Mouse (Mus musculus) midbrain, embryonic 13.5 days (tissue): Measurements from ENCODE around the gene Whrn. TPM values are rescaled to one million over a fixed set of nuclear protein-coding genes. Genes with fewer than 3 reads are reported as not detected.

Source experiments
- ATAC-seq: fragments of 200-750 bp; cut with Nextera tagmentation; 2 replicates; pipeline ENCODE4 v1.8.0; 2017; ENCODE audit warnings: mild to moderate bottlenecking, moderate TSS enrichment, moderate library complexity
- H3K27ac ChIP-seq: fragments of 300-500 bp; sonication (generic); 2 replicates; pipeline ENCODE4 v1.5.1; 2015; ENCODE audit warnings: inconsistent platforms, mild to moderate bottlenecking, moderate library complexity
- H3K27me3 ChIP-seq: fragments of 300-500 bp; sonication (generic); 2 replicates; pipeline ENCODE4 v1.6.1; 2015; ENCODE audit warnings: mild to moderate bottlenecking, inconsistent platforms
- H3K36me3 ChIP-seq: fragments of 300-500 bp; sonication (generic); 2 replicates; pipeline ENCODE4 v1.6.1; 2015; ENCODE audit warnings: mild to moderate bottlenecking, inconsistent platforms
- H3K4me1 ChIP-seq: fragments of 300-500 bp; sonication (generic); replicated peaks from 2 replicates; pipeline ENCODE4 v1.6.1; 2015; ENCODE audit warnings: inconsistent platforms
- H3K4me2 ChIP-seq: fragments of 300-500 bp; sonication (generic); replicated peaks from 2 replicates; pipeline ENCODE4 v1.6.1; 2015; ENCODE audit warnings: moderate library complexity, mild to moderate bottlenecking, inconsistent platforms
- H3K4me3 ChIP-seq: fragments of 300-500 bp; sonication (generic); replicated peaks from 2 replicates; pipeline ENCODE4 v1.5.1; 2015; ENCODE audit warnings: mild to moderate bottlenecking, inconsistent platforms
- H3K9ac ChIP-seq: fragments of 300-500 bp; sonication (generic); replicated peaks from 2 replicates; pipeline ENCODE4 v1.6.1; 2015; ENCODE audit warnings: mild to moderate bottlenecking, inconsistent platforms
- H3K9me3 ChIP-seq: fragments of 300-500 bp; sonication (generic); 2 replicates; pipeline ENCODE4 v1.6.1; 2016; ENCODE audit warnings: mild to moderate bottlenecking, inconsistent platforms
- WGBS: fragments of 180-500 bp; shearing (Covaris S2); methylation state at CpG from one replicate; pipeline ENCODE4 v1.1.7; 2015; 5-methylcytosine and 5-hydroxymethylcytosine counted together
- polyA plus RNA-seq: library from polyadenylated mRNA; unstranded; fragments of >200 nt; fragmentation: Nextera tagmentation; extraction: Ambion mirVana; gene quantifications from 2 replicates; pipeline ENCODE4 v1.2.1, GENCODE M21; 2015

Whrn gene
- polyA plus RNA-seq, 1 experiment from 2014 or later, result 10.3 TPM

- H3K27me3 ChIP-seq, result no peaks in the 10 kb centered on the region
- H3K4me1 ChIP-seq, result peaks cover 11% of the 10 kb centered on the region
- WGBS, result 90% methylated on average over 5 of the region's 5 CpGs
- H3K4me2 ChIP-seq, result no peak overlapping the region
- H3K9ac ChIP-seq, result no peak overlapping the region
- H3K27ac ChIP-seq, result no peak overlapping the region
- H3K9me3 ChIP-seq, result no peaks in the 10 kb centered on the region
- peaks cover 8% of the 10 kb centered on the region for H3K36me3 ChIP-seq
- no peak overlapping the region for H3K4me3 ChIP-seq
- ATAC-seq, result 0 out of 2 replicates have a peak, but pooled peaks have one; percentile 12
Observed at GRCm38 (mm10) chr4:63437968-63438367, 57.8 kb downstream of the Whrn start.

- H3K27ac ChIP-seq, result 0 out of 2 replicates have a peak overlapping the region, but pooled peaks have one; percentile 7
- ATAC-seq, result 0 out of 2 replicates have a peak, but pooled peaks have one; percentile 8
Observed at GRCm38 (mm10) chr4:63437119-63437815, 58.5 kb downstream of the Whrn start.

GRCm38 (mm10) chr4:63435402-63435801 is 60.4 kb downstream of the Whrn start:
- Histone ChIP-seq H3K9me3 (no peaks in the 10 kb centered on the region), H3K9ac (no peak overlapping the region), H3K27me3 (no peaks in the 10 kb centered on the region), H3K4me3 (no peak overlapping the region), H3K27ac (no peak overlapping the region), H3K4me1 (peaks cover 11% of the 10 kb centered on the region), H3K36me3 (peaks cover 15% of the 10 kb centered on the region), H3K4me2 (no peak overlapping the region)
- no peak for ATAC-seq
- WGBS, result 79% methylated on average over 9 of the region's 9 CpGs

More at GRCm38 (mm10) chr4:63437119-63437815, 58.5 kb downstream of the Whrn start:
- H3K4me3 ChIP-seq, result no peak overlapping the region
- 74% methylated on average over 16 of the region's 16 CpGs for WGBS
- H3K4me1 ChIP-seq, result peaks cover 11% of the 10 kb centered on the region
- H3K9me3 ChIP-seq, result no peaks in the 10 kb centered on the region
- H3K9ac ChIP-seq, result no peak overlapping the region
- H3K36me3 ChIP-seq, result peaks cover 8% of the 10 kb centered on the region
- H3K27me3 ChIP-seq, result no peaks in the 10 kb centered on the region
- no peak overlapping the region for H3K4me2 ChIP-seq

- no peak overlapping the region for H3K4me3 ChIP-seq
- 83% methylated on average over 5 of the region's 5 CpGs for WGBS
- no peaks in the 10 kb centered on the region for H3K27me3 ChIP-seq
- H3K9ac ChIP-seq, result no peak overlapping the region
- H3K9me3 ChIP-seq, result no peaks in the 10 kb centered on the region
- peaks cover 15% of the 10 kb centered on the region for H3K36me3 ChIP-seq
- peaks cover 15% of the 10 kb centered on the region for H3K4me1 ChIP-seq
- no peak overlapping the region for H3K4me2 ChIP-seq
- ATAC-seq, result no peak
- H3K27ac ChIP-seq, result no peak overlapping the region
Observed at GRCm38 (mm10) chr4:63431098-63431497, 64.7 kb downstream of the Whrn start.

- Histone ChIP-seq H3K4me3 (no peak overlapping the region), H3K4me1 (peaks cover 22% of the 10 kb centered on the region), H3K36me3 (peaks cover 15% of the 10 kb centered on the region), H3K27ac (no peak overlapping the region), H3K9me3 (no peaks in the 10 kb centered on the region), H3K4me2 (no peak overlapping the region), H3K27me3 (no peaks in the 10 kb centered on the region), H3K9ac (no peak overlapping the region)
- no peak for ATAC-seq
- 57% methylated on average over 3 of the region's 3 CpGs for WGBS
Observed at GRCm38 (mm10) chr4:63430357-63430756, 65.4 kb downstream of the Whrn start.

GRCm38 (mm10) chr4:63426308-63426707 is 69.5 kb downstream of the Whrn start:
- Histone ChIP-seq H3K4me1 (peaks cover 23% of the 10 kb centered on the region), H3K36me3 (no peaks in the 10 kb centered on the region)
- ATAC-seq, result no peak

GRCm38 (mm10) chr4:63423811-63424210 is 72.0 kb downstream of the Whrn start:
- H3K36me3 ChIP-seq, result no peaks in the 10 kb centered on the region
- H3K4me2 ChIP-seq, result no peak overlapping the region
- no peaks in the 10 kb centered on the region for H3K27me3 ChIP-seq
- H3K27ac ChIP-seq, result no peak overlapping the region
- H3K9me3 ChIP-seq, result no peaks in the 10 kb centered on the region
- 40% methylated on average over 5 of the region's 5 CpGs for WGBS
- ATAC-seq, result no peak
- H3K4me1 ChIP-seq, result peaks cover 11% of the 10 kb centered on the region
- H3K9ac ChIP-seq, result no peak overlapping the region
- H3K4me3 ChIP-seq, result no peak overlapping the region

More at GRCm38 (mm10) chr4:63426308-63426707, 69.5 kb downstream of the Whrn start:
- Histone ChIP-seq H3K4me3 (no peak overlapping the region), H3K9ac (no peak overlapping the region), H3K27ac (no peak overlapping the region), H3K27me3 (no peaks in the 10 kb centered on the region), H3K4me2 (no peak overlapping the region), H3K9me3 (no peaks in the 10 kb centered on the region)
- 74% methylated on average over 8 of the region's 8 CpGs for WGBS

GRCm38 (mm10) chr4:63423231-63423630 is 72.6 kb downstream of the Whrn start:
- 95% methylated on average over 1 of the region's 1 CpGs for WGBS
- no peaks in the 10 kb centered on the region for H3K27me3 ChIP-seq
- no peak overlapping the region for H3K9ac ChIP-seq
- ATAC-seq, result no peak
- no peak overlapping the region for H3K4me3 ChIP-seq
- H3K4me2 ChIP-seq, result no peak overlapping the region
- H3K36me3 ChIP-seq, result no peaks in the 10 kb centered on the region
- H3K27ac ChIP-seq, result no peak overlapping the region
- H3K4me1 ChIP-seq, result peaks cover 13% of the 10 kb centered on the region
- H3K9me3 ChIP-seq, result no peaks in the 10 kb centered on the region

- H3K36me3 ChIP-seq, result peaks cover 3% of the 10 kb centered on the region; the same call in 1 of the 2 replicates
- no peak for ATAC-seq
- no peak overlapping the region for H3K4me3 ChIP-seq
- H3K27ac ChIP-seq, result no peak overlapping the region
- no peaks in the 10 kb centered on the region for H3K27me3 ChIP-seq
- no peaks in the 10 kb centered on the region for H3K9me3 ChIP-seq
- no peak overlapping the region for H3K4me2 ChIP-seq
- H3K9ac ChIP-seq, result no peak overlapping the region
- WGBS, result 70% methylated on average over 14 of the region's 14 CpGs
- H3K4me1 ChIP-seq, result peaks cover 15% of the 10 kb centered on the region
Observed at GRCm38 (mm10) chr4:63420143-63420920, 75.5 kb downstream of the Whrn start.

GRCm38 (mm10) chr4:63418270-63418669 is 77.5 kb downstream of the Whrn start:
- no peaks in the 10 kb centered on the region for H3K27me3 ChIP-seq
- H3K4me1 ChIP-seq, result peaks cover 15% of the 10 kb centered on the region
- no peak overlapping the region for H3K4me3 ChIP-seq
- no peak for ATAC-seq
- H3K9ac ChIP-seq, result no peak overlapping the region
- H3K4me2 ChIP-seq, result no peak overlapping the region
- WGBS, result 79% methylated on average over 11 of the region's 11 CpGs
- H3K27ac ChIP-seq, result no peak overlapping the region
- H3K36me3 ChIP-seq, result peaks cover 3% of the 10 kb centered on the region; the same call in 1 of the 2 replicates
- no peaks in the 10 kb centered on the region for H3K9me3 ChIP-seq

- peak; percentile 80 for ATAC-seq
- H3K4me3 ChIP-seq, result no peak overlapping the region
- H3K9ac ChIP-seq, result 0 out of 2 replicates have a peak overlapping the region, but pooled peaks have one; percentile 23
- H3K27me3 ChIP-seq, result no peaks in the 10 kb centered on the region
- H3K36me3 ChIP-seq, result peaks cover 3% of the 10 kb centered on the region; the same call in 1 of the 2 replicates
- no peak overlapping the region for H3K4me2 ChIP-seq
- H3K27ac ChIP-seq, result no peak overlapping the region
- WGBS, result 23% methylated on average over 9 of the region's 9 CpGs
- no peaks in the 10 kb centered on the region for H3K9me3 ChIP-seq
- peaks cover 15% of the 10 kb centered on the region for H3K4me1 ChIP-seq
Observed at GRCm38 (mm10) chr4:63417318-63417957, 78.4 kb downstream of the Whrn start.

GRCm38 (mm10) chr4:63414951-63415350 is 80.8 kb downstream of the Whrn start:
- H3K27ac ChIP-seq, result no peak overlapping the region
- no peaks in the 10 kb centered on the region for H3K27me3 ChIP-seq
- peaks cover 3% of the 10 kb centered on the region; the same call in 1 of the 2 replicates for H3K36me3 ChIP-seq
- no peak overlapping the region for H3K4me3 ChIP-seq
- no peak for ATAC-seq
- WGBS, result 87% methylated on average over 5 of the region's 5 CpGs
- no peak overlapping the region for H3K4me2 ChIP-seq
- H3K9ac ChIP-seq, result no peak overlapping the region
- peaks cover 23% of the 10 kb centered on the region for H3K4me1 ChIP-seq
- no peaks in the 10 kb centered on the region for H3K9me3 ChIP-seq
